Mouse (Mus musculus) gastrocnemius, adult 18-20 months (tissue): ENCODE results near the gene Siglece. TPM values are rescaled to one million over a fixed set of nuclear protein-coding genes. Genes with fewer than 3 reads are reported as not detected.
"Not testable (repeated sequence)": the region's sequence is repeated elsewhere in the genome, so short reads cannot be mapped to it uniquely, and the experiment has no call there.

Experiments used
- DNase-seq: peaks from one replicate; pipeline ENCODE4 v3.0.0; 2021; ENCODE audit warnings: low spot score
- long read RNA-seq, 2 experiments: library from polyadenylated mRNA; stranded (forward); transcript quantifications; one replicate each; pipeline ENCODE4 v2.0.0; 2021
- total RNA-seq, 2 experiments: library from RNA; stranded (reverse); gene quantifications; 2 replicates each; pipeline ENCODE4 v1.2.3; 2021

Siglece gene
- under 1 TPM; 0.16 to 0.40 TPM for total RNA-seq
- long read RNA-seq, experiment 1, partial matches to known transcripts, result 0 of 1 reads
- long read RNA-seq, experiment 1, other reads (novel, unspliced or antisense), result 0 of 1 reads
- long read RNA-seq, experiment 2, result 0 reads

GRCm38 (mm10) chr7:43660002-43660401 lies at the start of gene Siglece:
Gene Siglece (minus strand): TSS chr7:43660161.
- no peak for DNase-seq

- DNase-seq, result no peak
Measured at GRCm38 (mm10) chr7:43690118-43690517, 30.2 kb upstream of the Siglece start, which contains the start of gene Klk14. Gene Klk14 (plus strand): TSS chr7:43690418.

- no peak for DNase-seq
Measured at GRCm38 (mm10) chr7:43685088-43685487, 25.1 kb upstream of the Siglece start.

- DNase-seq, result not testable (repeated sequence)
Measured at GRCm38 (mm10) chr7:43682511-43682910, 22.6 kb upstream of the Siglece start.

- peak; percentile 34 for DNase-seq
Measured at GRCm38 (mm10) chr7:43680960-43681359, 21.0 kb upstream of the Siglece start.

GRCm38 (mm10) chr7:43678517-43678916 lies 18.6 kb upstream of the Siglece start:
- DNase-seq, result peak; percentile 25

- DNase-seq, result no peak
Measured at GRCm38 (mm10) chr7:43675091-43675490, 15.1 kb upstream of the Siglece start.

- no peak for DNase-seq
Measured at GRCm38 (mm10) chr7:43672581-43673260, 12.8 kb upstream of the Siglece start.

GRCm38 (mm10) chr7:43671809-43672580 lies 12.0 kb upstream of the Siglece start, which contains the start of gene Ctu1:
Gene Ctu1 (plus strand): TSS chr7:43672016.
- DNase-seq, result peak; percentile 96

- DNase-seq, result no peak
Measured at GRCm38 (mm10) chr7:43671064-43671808, 11.3 kb upstream of the Siglece start.

- DNase-seq, result no peak
Measured at GRCm38 (mm10) chr7:43668582-43668981, 8.6 kb upstream of the Siglece start.

GRCm38 (mm10) chr7:43667221-43667620 lies 7.3 kb upstream of the Siglece start:
- not testable (repeated sequence) for DNase-seq

GRCm38 (mm10) chr7:43662804-43663203 lies 2.8 kb upstream of the Siglece start:
- no peak for DNase-seq

GRCm38 (mm10) chr7:43656232-43656631 lies 3.7 kb downstream of the Siglece start:
- DNase-seq, result no peak

- no peak for DNase-seq
Measured at GRCm38 (mm10) chr7:43654519-43654918, 5.4 kb downstream of the Siglece start.

GRCm38 (mm10) chr7:43652683-43653082 lies 7.3 kb downstream of the Siglece start:
- no peak for DNase-seq

GRCm38 (mm10) chr7:43643046-43643652 lies 16.8 kb downstream of the Siglece start:
- DNase-seq, result no peak

GRCm38 (mm10) chr7:43642587-43642986 lies 17.4 kb downstream of the Siglece start:
- DNase-seq, result no peak

- no peak for DNase-seq
Measured at GRCm38 (mm10) chr7:43637118-43637517, 22.8 kb downstream of the Siglece start.

- no peak for DNase-seq
Measured at GRCm38 (mm10) chr7:43636194-43636593, 23.8 kb downstream of the Siglece start.

- DNase-seq, result no peak
Measured at GRCm38 (mm10) chr7:43634500-43634899, 25.5 kb downstream of the Siglece start, which contains the start of gene Ceacam18. Gene Ceacam18 (plus strand): TSS chr7:43634707.
